Mouse (Mus musculus) liver, embryonic 14.5 days (tissue): ENCODE measurements around the gene Rpp21. TPM values are rescaled to one million over a fixed set of nuclear protein-coding genes. Genes with fewer than 3 reads are reported as not detected.

Source experiments
- ATAC-seq: fragments of 200-750 bp; cut with Nextera tagmentation; 2 replicates; pipeline ENCODE4 v1.8.0; 2017; ENCODE audit warnings: moderate number of reproducible peaks, mild to moderate bottlenecking, moderate library complexity; ENCODE audit not compliant: insufficient read depth
- DNase-seq, 3 experiments: peaks; one replicate each; pipeline ENCODE4 v3.0.0-alpha.2; 2012 to 2013; ENCODE audit warnings: low read depth in 3 of 3, low spot score in 3 of 3
- H3K27ac ChIP-seq: fragments of 300-500 bp; sonication (generic); 2 replicates; pipeline ENCODE4 v1.5.1; 2014; ENCODE audit warnings: moderate library complexity, mild to moderate bottlenecking, control low read depth, inconsistent platforms
- H3K27me3 ChIP-seq: fragments of 300-500 bp; sonication (generic); 2 replicates; pipeline ENCODE4 v1.6.1; 2014; ENCODE audit warnings: mild to moderate bottlenecking, low read length, moderate library complexity; ENCODE audit not compliant: control insufficient read depth, insufficient read depth
- H3K36me3 ChIP-seq: fragments of 300-500 bp; sonication (generic); replicated peaks from 2 replicates; pipeline ENCODE4 v1.6.1; 2014; ENCODE audit warnings: low read depth; ENCODE audit not compliant: control insufficient read depth, insufficient read depth
- H3K4me1 ChIP-seq, 2 experiments: fragments of 200-500 bp in 1 of 2; fragments of 300-500 bp in 1 of 2; sonication (generic) in 1 of 2; replicated peaks; 2 replicates each; pipeline ENCODE4 v1.6.1; 2012 to 2014; ENCODE audit warnings: antibody characterized with exemption in 1 of 2, inconsistent platforms in 1 of 2, low read length in 1 of 2; ENCODE audit not compliant: control insufficient read depth in 2 of 2, insufficient read depth in 2 of 2
- H3K4me2 ChIP-seq: fragments of 300-500 bp; sonication (generic); 2 replicates; pipeline ENCODE4 v1.6.1; 2014; ENCODE audit warnings: low read depth, mild to moderate bottlenecking, control low read depth, moderate library complexity
- H3K4me3 ChIP-seq, 2 experiments: fragments of 200-500 bp in 1 of 2; fragments of 300-500 bp in 1 of 2; sonication (generic) in 1 of 2; 2 replicates each; pipeline ENCODE4 v1.5.1; 2012 to 2014; ENCODE audit warnings: low read depth in 2 of 2, low read length in 2 of 2, mild to moderate bottlenecking in 2 of 2, control low read depth in 1 of 2, inconsistent platforms in 1 of 2, moderate library complexity in 1 of 2; ENCODE audit not compliant: insufficient read depth in 1 of 2
- H3K9ac ChIP-seq: fragments of 300-500 bp; sonication (generic); replicated peaks from 2 replicates; pipeline ENCODE4 v1.6.1; 2014; ENCODE audit warnings: mild to moderate bottlenecking, control low read depth, moderate library complexity
- H3K9me3 ChIP-seq: fragments of 300-500 bp; sonication (generic); 2 replicates; pipeline ENCODE4 v1.6.1; 2016; ENCODE audit warnings: low read length, mixed read lengths; ENCODE audit not compliant: control insufficient read depth
- CTCF ChIP-seq: IDR thresholded peaks from 2 replicates; pipeline ENCODE4 v1.5.1; 2016; ENCODE audit warnings: antibody characterized with exemption, low read depth, control low read depth
- EP300 ChIP-seq: IDR thresholded peaks from 2 replicates; pipeline ENCODE4 v1.6.1; 2016; ENCODE audit warnings: antibody characterized with exemption, low read depth
- WGBS: fragments of 180-500 bp; shearing (Covaris S2); extraction: QIAGEN DNeasy Blood & Tissue Kit; methylation state at CpG from one replicate; pipeline ENCODE4 v1.1.7; 2014; ENCODE audit not compliant: insufficient replicate concordance; 5-methylcytosine and 5-hydroxymethylcytosine counted together
- polyA plus RNA-seq, 2 experiments: library from polyadenylated mRNA; depleted of rRNA in 1 of 2; stranded (reverse) in 1 of 2; unstranded in 1 of 2; fragments of >200 nt; fragmentation: Nextera tagmentation in 1 of 2; extraction: Ambion mirVana in 1 of 2; gene quantifications; 2 replicates each; pipeline versions ENCODE4 v1.2.1 to v1.2.3; 2012 to 2014

The Rpp21 gene
- polyA plus RNA-seq, 2 experiments, result 40.1 to 84.2 TPM

DNA sequence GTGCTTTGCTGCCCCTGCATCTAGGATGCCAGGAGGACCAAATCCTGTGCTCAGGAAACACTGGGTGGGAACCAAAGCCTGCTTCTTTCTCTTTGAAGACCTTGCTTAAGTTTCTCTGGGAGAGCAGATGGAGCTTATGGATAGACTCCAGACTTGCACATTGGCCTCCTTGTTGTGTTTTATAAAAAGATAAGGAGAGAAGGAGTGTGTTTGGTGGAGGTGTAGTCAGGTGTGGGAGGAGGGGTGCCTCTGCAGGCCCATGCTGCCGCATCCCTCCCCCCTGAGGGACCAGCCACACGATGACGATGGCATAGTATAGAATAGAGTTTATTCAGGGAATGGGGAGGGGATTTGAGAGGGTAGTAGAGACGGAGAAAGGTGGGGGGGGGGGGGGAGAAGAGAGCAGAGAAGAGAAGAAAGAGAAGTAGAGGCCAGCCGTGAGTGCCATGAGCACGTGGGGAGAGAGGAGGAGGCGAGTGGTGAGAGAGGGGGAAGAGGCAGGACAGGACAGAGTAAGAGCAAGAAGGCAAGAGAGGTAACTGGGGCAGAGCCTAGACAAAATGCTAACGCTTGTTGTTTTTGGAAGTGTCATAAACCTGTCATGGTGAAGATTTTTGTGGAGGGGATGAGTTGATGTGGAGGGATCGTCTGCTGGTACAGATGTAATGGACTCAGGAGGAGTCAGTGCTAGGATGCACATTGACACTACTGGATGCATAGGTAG, 14.9 kb upstream of the Rpp21 start:
- no peaks in the 10 kb centered on the region for H3K27me3 ChIP-seq
- H3K4me2 ChIP-seq, result peak overlapping the region; percentile 94
- peak overlapping the region; percentile 76 to 98 for H3K4me3 ChIP-seq
- H3K9me3 ChIP-seq, result no peaks in the 10 kb centered on the region
- peaks cover 9% of the 10 kb centered on the region for H3K36me3 ChIP-seq
- no peak overlapping the region for H3K27ac ChIP-seq
- H3K4me1 ChIP-seq, result peaks cover 12 to 15% of the 10 kb centered on the region in 2 experiments
- no peak for TF ChIP-seq EP300
- no peak for TF ChIP-seq CTCF
- peak overlapping the region; percentile 92 for H3K9ac ChIP-seq
- WGBS, result 60% methylated on average over 9 of the region's 9 CpGs
- ATAC-seq (no peak), DNase-seq (no peak)

DNA sequence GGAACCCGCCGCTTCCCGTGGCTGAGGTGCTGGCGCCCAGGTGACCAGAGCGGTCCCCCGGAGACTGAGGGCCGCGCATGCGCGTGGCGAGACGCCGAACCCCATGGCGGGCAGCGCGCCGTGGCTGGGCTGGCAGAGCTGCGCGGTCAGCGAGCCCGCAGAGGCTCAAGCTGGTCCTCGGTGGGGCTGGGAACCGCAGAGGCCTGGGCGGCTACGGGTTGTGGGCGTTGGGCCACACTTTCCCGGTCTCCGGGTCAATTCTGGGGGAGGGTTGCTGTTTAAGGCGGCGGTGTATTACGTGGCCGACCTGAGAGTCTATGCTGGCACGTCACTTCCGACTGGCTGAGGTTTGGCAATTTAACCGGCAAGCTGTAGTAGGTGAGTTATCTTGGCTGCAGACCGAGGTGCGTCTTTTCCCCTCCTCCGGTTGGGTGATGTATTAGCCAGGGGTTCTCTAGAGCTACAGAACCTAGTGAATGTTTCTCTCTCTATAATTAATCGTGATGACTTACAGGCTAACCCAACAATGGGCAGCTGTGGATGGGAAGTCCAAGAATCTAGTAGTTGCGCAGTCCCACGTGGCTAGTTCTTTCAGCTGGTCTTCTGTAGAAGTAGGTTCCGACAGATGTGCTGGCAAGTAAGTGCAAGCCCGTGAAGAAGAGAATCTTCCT, 13.9 kb upstream of the Rpp21 start, which contains the start of gene Trim39:
Trim39 (minus strand) TSS at position 662 of the 671 bp plus-strand sequence.
- DNase-seq (peak; percentile 72 to 74 (median 72)), ATAC-seq (peak; percentile 81)
- peak within 1 kb of the TSS; percentile 70 for H3K27ac ChIP-seq
- WGBS, result under 1% methylated on average over 43 of the region's 43 CpGs
- H3K36me3 ChIP-seq, result peaks cover 17% of the 10 kb centered on the region
- H3K9me3 ChIP-seq, result no peaks in the 10 kb centered on the region
- peak within 1 kb of the TSS; percentile 94 for H3K4me2 ChIP-seq
- TF ChIP-seq CTCF, result no peak
- TF ChIP-seq EP300, result no peak
- H3K27me3 ChIP-seq, result no peaks in the 10 kb centered on the region
- H3K4me3 ChIP-seq, result peak within 1 kb of the TSS; percentile 76 to 98
- peak within 1 kb of the TSS; percentile 92 for H3K9ac ChIP-seq
- H3K4me1 ChIP-seq, result peaks cover 12 to 15% of the 10 kb centered on the region in 2 experiments

DNA sequence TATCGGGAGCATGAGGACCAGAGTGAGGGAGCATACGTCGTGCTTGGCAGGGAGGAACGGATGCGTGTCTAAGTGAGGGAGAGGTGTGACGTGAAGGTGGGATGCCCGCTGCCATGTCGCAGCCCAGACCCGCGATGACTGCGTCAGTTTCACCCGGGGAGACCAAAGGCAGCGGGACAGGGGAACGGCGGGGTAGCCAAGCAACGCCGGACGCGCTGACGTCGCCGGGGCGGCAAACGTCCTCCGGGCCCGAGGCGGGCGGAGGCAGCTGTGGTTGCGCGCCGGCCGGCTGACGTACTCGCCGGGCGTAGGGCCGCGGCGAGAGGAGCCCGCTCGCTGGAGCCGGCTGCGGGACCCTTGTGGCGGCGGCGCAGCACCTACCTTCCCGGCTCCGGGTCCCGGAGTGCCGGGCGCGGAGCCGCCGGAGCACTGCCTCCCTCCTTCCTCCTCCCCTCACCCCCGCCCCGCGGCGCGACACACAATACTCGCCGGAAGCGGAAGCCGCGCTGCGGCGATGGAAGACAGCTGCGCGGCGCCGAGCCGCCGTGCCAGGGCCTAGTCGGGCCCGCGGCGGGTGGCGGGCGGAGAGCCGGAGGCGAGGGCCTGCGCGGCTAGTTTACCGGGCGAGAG, 13.2 kb upstream of the Rpp21 start:
- Histone ChIP-seq H3K36me3 (peaks cover 11% of the 10 kb centered on the region), H3K4me2 (peak overlapping the region; percentile 94), H3K9me3 (no peaks in the 10 kb centered on the region), H3K4me1 (peaks cover 12 to 15% of the 10 kb centered on the region in 2 experiments), H3K4me3 (peak overlapping the region; percentile 76 to 98), H3K27me3 (no peaks in the 10 kb centered on the region), H3K9ac (peak overlapping the region; percentile 92), H3K27ac (peak overlapping the region; percentile 70)
- TF ChIP-seq EP300 (no peak), CTCF (no peak)
- ATAC-seq (peak; percentile 88), DNase-seq (peak; percentile 57 to 73 (median 68))
- WGBS, result under 1% methylated on average over 69 of the region's 84 CpGs

DNA sequence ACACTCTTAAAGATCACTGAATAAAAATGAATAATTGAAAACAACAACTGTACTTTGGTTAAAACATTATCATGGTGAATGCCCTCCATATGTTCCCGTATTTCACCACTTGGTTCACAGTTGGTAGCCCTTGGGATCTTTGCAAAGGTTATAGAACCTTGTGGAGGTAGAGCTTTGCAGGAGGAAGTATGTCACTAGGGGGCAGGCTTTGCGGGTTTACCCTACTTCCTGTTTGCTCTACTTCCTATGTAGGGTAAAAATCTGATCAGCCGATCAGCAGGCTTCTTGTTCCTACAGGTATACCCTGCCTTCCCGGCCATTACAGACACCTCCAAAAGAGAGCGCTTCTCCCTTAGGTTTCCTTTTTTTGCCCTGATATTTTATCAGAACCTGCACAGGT, 8.0 kb upstream of the Rpp21 start:
- Histone ChIP-seq H3K4me2 (no peak overlapping the region), H3K4me3 (no peak overlapping the region), H3K27ac (no peak overlapping the region), H3K36me3 (peaks cover 18% of the 10 kb centered on the region), H3K27me3 (no peaks in the 10 kb centered on the region), H3K9ac (no peak overlapping the region), H3K9me3 (no peaks in the 10 kb centered on the region), H3K4me1 (peaks cover 4 to 7% of the 10 kb centered on the region in 2 experiments; a peak in 3 of 4 replicates)
- TF ChIP-seq CTCF, result peak; percentile 38
- no peak for TF ChIP-seq EP300
- WGBS, result 48% methylated on average over 5 of the region's 5 CpGs
- no peak for DNase-seq
- ATAC-seq, result no peak
